Mouse (Mus musculus): ENCODE measurements around the gene Prok1. TPM values are rescaled to one million over a fixed set of nuclear protein-coding genes. Genes with fewer than 3 reads are reported as not detected.

Gene Prok1
- total and polyA plus RNA-seq, 3 experiments = not detected

DNA sequence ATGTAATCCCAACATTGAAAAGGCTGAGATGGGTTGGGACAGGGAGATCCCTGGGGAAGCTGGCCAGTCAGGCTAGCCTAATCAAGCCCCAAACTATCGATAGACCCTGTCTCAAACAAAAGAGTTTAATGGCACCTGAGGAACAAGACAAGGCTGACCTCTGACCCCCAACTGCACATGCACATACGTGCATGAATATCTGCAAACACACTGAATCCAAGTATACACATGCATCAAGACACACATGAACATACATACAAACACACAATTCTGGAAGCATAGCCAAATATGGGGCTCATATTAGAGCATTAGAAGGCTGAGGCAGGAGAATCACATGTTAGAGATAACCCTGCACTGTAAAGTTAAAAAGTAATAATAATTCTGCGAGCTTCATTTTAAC is 37.1 kb upstream of the Prok1 start:
- no peak overlapping the region for H3K4me3 ChIP-seq (replicated peaks in 1 of 3; ENCODE audit: low read depth in 2 of 3, low read length in 2 of 3, poor library complexity in 1 of 3)
- H3K79me2 ChIP-seq (replicated peaks; ENCODE audit: control insufficient read depth, extremely low read depth, insufficient read depth, poor library complexity, severe bottlenecking) = peaks cover 9% of the 10 kb centered on the region
- H3K4me2 ChIP-seq (ENCODE audit: insufficient read depth, low read depth, poor library complexity, severe bottlenecking) = no peak overlapping the region
- no peaks in the 10 kb centered on the region for H3K27me3 ChIP-seq (replicated peaks)
- no peak overlapping the region for H3K27ac ChIP-seq (ENCODE audit: insufficient read depth, low read depth)
- dilution Hi-C loops (cut with MboI; ENCODE audit: extremely low pct_ligation_motif_present, extremely low pct_unique_long_range_greater_than_20kb, low sequenced_read_pairs) = no loop called here
- no peak for DNase-seq (ENCODE audit: extremely low read depth)
- no peak overlapping the region for H3K9ac ChIP-seq (ENCODE audit: insufficient read depth, low read depth)
- no peak for TF ChIP-seq PAX5 (IDR thresholded peaks at IDR 0.05; ENCODE audit: low read length)
- no peak for TF ChIP-seq TBP (conservative IDR thresholded peaks at IDR 0.05; ENCODE audit: low read depth, low read length)
- no peak for TF ChIP-seq BHLHE40 (IDR thresholded peaks at IDR 0.05; ENCODE audit: low read depth, low read length)
- TF ChIP-seq ZMIZ1 (IDR thresholded peaks at IDR 0.05; ENCODE audit: low read depth, low read length) = no peak
- TF ChIP-seq TCF12 (IDR thresholded peaks at IDR 0.05; ENCODE audit: low read depth, low read length) = no peak
- TF ChIP-seq EP300 (IDR thresholded peaks at IDR 0.05; ENCODE audit: low read length) = no peak
- no peak for TF ChIP-seq JUN (IDR thresholded peaks at IDR 0.05; ENCODE audit: insufficient read depth, low read depth, low read length)
- no peak for TF ChIP-seq CHD1 (IDR thresholded peaks at IDR 0.05; ENCODE audit: low read depth, low read length)
- no peak for TF ChIP-seq RCOR1 (conservative IDR thresholded peaks at IDR 0.05; ENCODE audit: low read depth, low read length)
- TF ChIP-seq E2F4 (IDR thresholded peaks at IDR 0.05; ENCODE audit: insufficient replicate concordance, low read depth, low read length) = no peak
- TF ChIP-seq GABPA (IDR thresholded peaks at IDR 0.05; ENCODE audit: insufficient replicate concordance, low read depth, low read length) = no peak
- no peak for TF ChIP-seq RAD21 (IDR thresholded peaks at IDR 0.05; ENCODE audit: low read depth, low read length)
- TF ChIP-seq MEF2A (IDR thresholded peaks at IDR 0.05; ENCODE audit: borderline replicate concordance, low read depth, low read length) = no peak
- peaks cover 0 to 14% of the 10 kb centered on the region in 2 experiments; a peak in 3 of 4 replicates for H3K4me1 ChIP-seq (ENCODE audit: control insufficient read depth in 1 of 2, insufficient read depth in 2 of 2)
- peaks cover 0 to 6% of the 10 kb centered on the region in 2 experiments for H3K36me3 ChIP-seq (replicated peaks in 1 of 2; ENCODE audit: control insufficient read depth in 1 of 2, insufficient read depth in 1 of 2, low read length in 1 of 2)
- no peaks in the 10 kb centered on the region for H3K9me3 ChIP-seq (replicated peaks; ENCODE audit: low read length)
- in situ Hi-C loops (cut with MboI; ENCODE audit: low pct_ligation_motif_present, low pct_unique_long_range_greater_than_20kb, low sequenced_read_pairs) = no loop called here

DNA sequence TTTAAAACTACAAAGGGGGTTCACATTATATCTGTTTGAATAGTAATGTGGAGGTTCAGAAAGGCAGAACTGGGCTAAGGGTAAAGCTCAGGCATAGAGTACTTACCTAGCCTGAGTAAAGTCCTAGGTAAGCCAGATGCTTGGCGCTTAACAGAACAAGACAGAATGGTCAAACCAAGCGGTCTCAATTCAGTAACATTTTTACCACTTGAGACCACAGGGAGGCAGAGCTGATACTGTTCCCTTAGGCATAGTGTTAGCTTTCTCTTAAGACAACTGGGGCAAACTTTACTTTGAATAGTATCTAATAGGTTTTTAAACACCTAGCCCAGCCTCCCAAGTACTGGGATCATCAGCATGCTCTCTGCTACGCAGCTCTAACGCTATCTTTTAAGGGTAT is 36.5 kb upstream of the Prok1 start:
- in situ Hi-C loops (cut with MboI; ENCODE audit: low pct_ligation_motif_present, low pct_unique_long_range_greater_than_20kb, low sequenced_read_pairs) = no loop called here

More for the DNA sequence above, 36.5 kb upstream of the Prok1 start:
- Histone ChIP-seq H3K36me3 (replicated peaks in 1 of 2; ENCODE audit: control insufficient read depth in 1 of 2, insufficient read depth in 1 of 2, low read length in 1 of 2) (no peaks in the 10 kb centered on the region), H3K9ac (ENCODE audit: insufficient read depth, low read depth) (no peak overlapping the region), H3K4me1 (ENCODE audit: control insufficient read depth in 1 of 2, insufficient read depth in 2 of 2) (peaks cover 0 to 14% of the 10 kb centered on the region in 2 experiments; a peak in 3 of 4 replicates), H3K27ac (ENCODE audit: insufficient read depth, low read depth) (no peak overlapping the region), H3K4me3 (replicated peaks in 1 of 3; ENCODE audit: low read depth in 2 of 3, low read length in 2 of 3, poor library complexity in 1 of 3) (no peak overlapping the region), H3K4me2 (ENCODE audit: insufficient read depth, low read depth, poor library complexity, severe bottlenecking) (no peak overlapping the region), H3K27me3 (replicated peaks) (no peaks in the 10 kb centered on the region), H3K79me2 (replicated peaks; ENCODE audit: control insufficient read depth, extremely low read depth, insufficient read depth, poor library complexity, severe bottlenecking) (peaks cover 7% of the 10 kb centered on the region), H3K9me3 (replicated peaks; ENCODE audit: low read length) (no peaks in the 10 kb centered on the region)
- dilution Hi-C loops (cut with MboI; ENCODE audit: extremely low pct_ligation_motif_present, extremely low pct_unique_long_range_greater_than_20kb, low sequenced_read_pairs) = no loop called here
- DNase-seq (ENCODE audit: extremely low read depth) = no peak
- no peak for TF ChIP-seq ZKSCAN1 (IDR thresholded peaks at IDR 0.05; ENCODE audit: borderline replicate concordance, low read depth, low read length)
- TF ChIP-seq E2F4 (IDR thresholded peaks at IDR 0.05; ENCODE audit: insufficient replicate concordance, low read depth, low read length) = no peak
- TF ChIP-seq TBP (conservative IDR thresholded peaks at IDR 0.05; ENCODE audit: low read depth, low read length) = no peak
- TF ChIP-seq RAD21 (IDR thresholded peaks at IDR 0.05; ENCODE audit: low read depth, low read length) = peak; percentile 18
- peak; percentile 52 for TF ChIP-seq SMC3 (IDR thresholded peaks at IDR 0.05; ENCODE audit: low read depth, low read length)
- no peak for TF ChIP-seq IRF4 (IDR thresholded peaks at IDR 0.05; ENCODE audit: low read depth, low read length)
- no peak for TF ChIP-seq ZNF384 (IDR thresholded peaks at IDR 0.05; ENCODE audit: low read depth, low read length)
- TF ChIP-seq NELFE (IDR thresholded peaks at IDR 0.05; ENCODE audit: low read depth, low read length) = no peak
- TF ChIP-seq PAX5 (IDR thresholded peaks at IDR 0.05; ENCODE audit: low read length) = no peak
- no peak for TF ChIP-seq MXI1 (IDR thresholded peaks at IDR 0.05; ENCODE audit: low read depth, low read length)
- no peak for TF ChIP-seq MEF2A (IDR thresholded peaks at IDR 0.05; ENCODE audit: borderline replicate concordance, low read depth, low read length)
- no peak for TF ChIP-seq USF2 (conservative IDR thresholded peaks at IDR 0.05; ENCODE audit: low read depth, low read length)
- no peak for TF ChIP-seq MAZ (IDR thresholded peaks at IDR 0.05; ENCODE audit: low read depth, low read length)
- no peak for TF ChIP-seq USF1 (IDR thresholded peaks at IDR 0.05; ENCODE audit: low read depth, low read length)
- TF ChIP-seq EP300 (IDR thresholded peaks at IDR 0.05; ENCODE audit: low read length) = no peak
- no peak for TF ChIP-seq POLR2A (IDR thresholded peaks at IDR 0.05; ENCODE audit: low read depth, low read length)
- peak in 1 of 2 experiments; percentile 59; a peak in 2 of 4 replicates for TF ChIP-seq CTCF (conservative IDR thresholded peaks at IDR 0.05 in 1 of 2, IDR thresholded peaks at IDR 0.05 in 1 of 2; ENCODE audit: low read depth in 2 of 2, low read length in 2 of 2)

All from CH12.LX (cell line).